Mouse (Mus musculus) monocyte, adult 5-6 weeks (primary cell): ENCODE results near the gene Itpkc. TPM values are rescaled to one million over a fixed set of nuclear protein-coding genes. Genes with fewer than 3 reads are reported as not detected.

ENCODE experiments used
- total RNA-seq: library from RNA; stranded (forward); fragments of 200-1000, 200-491, 200-594 nt; gene quantifications from 3 replicates; pipeline ENCODE4 v1.2.3, GENCODE M21; 2017

Gene Itpkc
- total RNA-seq, 1 experiment from 2014 or later, result 9.1 TPM

Other genes with a start within 250 kb of the Itpkc start
- gene Cyp2a12, start 199.6 kb downstream of the Itpkc start, total RNA-seq, result not detected in 3 replicates
- gene Cyp2f2, start 108.8 kb downstream of the Itpkc start, total RNA-seq, result not detected in 3 replicates
- not detected in 3 replicates for gene Cyp2t4, start 74.9 kb downstream of the Itpkc start, total RNA-seq
- gene Egln2, start 61.9 kb downstream of the Itpkc start, total RNA-seq, result 51.9 to 73.8 TPM (median 54.0 TPM) in 3 replicates
- 19.0 to 40.2 TPM (median 40.1 TPM) in 3 replicates for gene Rab4b, start 49.8 kb downstream of the Itpkc start, total RNA-seq
- gene Gm21983, start 47.6 kb downstream of the Itpkc start, total RNA-seq, result not detected in 3 replicates
- gene Mia, start 47.5 kb downstream of the Itpkc start, total RNA-seq, result 2.7 TPM in 1 of 3 replicates, not detected in the others
- gene BC024978, start 32.9 kb downstream of the Itpkc start, total RNA-seq, result 0.53 to 4.7 TPM (median 1.0 TPM) in 3 replicates
- 29.2 to 37.2 TPM (median 29.4 TPM) in 3 replicates for gene Snrpa, start 32.4 kb downstream of the Itpkc start, total RNA-seq
- 7.0 to 22.6 TPM (median 19.4 TPM) in 3 replicates for gene Coq8b, start 4.4 kb upstream of the Itpkc start, total RNA-seq
- gene Numbl, start 29.8 kb upstream of the Itpkc start, total RNA-seq, result 1.2 to 2.5 TPM (median 2.1 TPM) in 3 replicates
- 0.68 TPM in 1 of 3 replicates, not detected in the others for gene Ltbp4, start 109.0 kb upstream of the Itpkc start, total RNA-seq
- gene Shkbp1, start 127.4 kb upstream of the Itpkc start, total RNA-seq, result 33.3 to 47.0 TPM (median 39.9 TPM) in 3 replicates
- gene Gm20479, start 128.8 kb upstream of the Itpkc start, total RNA-seq, result not detected in 3 replicates
- gene Sptbn4, start 219.0 kb upstream of the Itpkc start, total RNA-seq, result not detected in 3 replicates
- gene Blvrb, start 219.3 kb upstream of the Itpkc start, total RNA-seq, result 20.7 to 49.1 TPM (median 37.2 TPM) in 3 replicates
- gene Sertad3, start 245.1 kb upstream of the Itpkc start, total RNA-seq, result 14.3 to 26.8 TPM (median 14.9 TPM) in 3 replicates